ENCODE assay signal across 28 mouse cellular contexts in genomic region chr2:135724489-135724888, GRCm38 (mm10).
DNase-seq lines count a peak whose midpoint lies in the region; ATAC-seq and TF ChIP-seq lines count a peak whose summit lies in the region.
"Had no signal": no experiment of that assay in that cellular context is flagged by ENCODE, and none has a peak within 500 bp of the region (broad histone marks: within the 10 kb centered on the region; RNA-seq: fewer than 3 reads in every experiment).

No protein-coding gene starts in this region.

- ATAC-seq in liver, postnatal 0 days: no peak
- ATAC-seq in common myeloid progenitor, adult 5-6 weeks (replicated peaks; ENCODE audit: low read depth, poor library complexity, severe bottlenecking): peak; percentile 16; the same call in 1 of the 2 replicates
- ATAC-seq in megakaryocyte progenitor cell, adult 5-6 weeks (replicated peaks; ENCODE audit: poor library complexity): peak; percentile 37
- ATAC-seq in stomach, embryonic 16.5 days (ENCODE audit: insufficient read depth, low FRiP score): no peak
- ATAC-seq: forebrain, embryonic 16.5 days; Patski had no signal

- H3K4me1 ChIP-seq in liver, postnatal 0 days (ENCODE audit: insufficient read depth): no peaks in the 10 kb centered on the region
- no peaks in the 10 kb centered on the region for H3K4me1 ChIP-seq in stomach, embryonic 16.5 days (ENCODE audit: control insufficient read depth, insufficient read depth, low read length)
- H3K4me1 ChIP-seq: limb, embryonic 13.5 days had no signal

- H3K4me2 ChIP-seq in liver, postnatal 0 days (ENCODE audit: low read depth, low read length): no peak overlapping the region
- peak overlapping the region; percentile 27; the same call in 1 of the 2 replicates for H3K4me2 ChIP-seq in stomach, embryonic 16.5 days (ENCODE audit: low read depth, low read length)
- H3K4me2 ChIP-seq: hindbrain, embryonic 15.5 days; limb, embryonic 13.5 days; lung, embryonic 15.5 days; midbrain, embryonic 12.5 days had no signal

- no peak for TF ChIP-seq CTCF in liver, postnatal 0 days (IDR thresholded peaks at IDR 0.05; ENCODE audit: low read depth)

- H3K9ac ChIP-seq in liver, postnatal 0 days (replicated peaks): no peak overlapping the region
- peak overlapping the region; percentile 18; the same call in 1 of the 2 replicates for H3K9ac ChIP-seq in stomach, embryonic 16.5 days (ENCODE audit: low read length)
- H3K9ac ChIP-seq: hindbrain, embryonic 15.5 days; limb, embryonic 13.5 days; liver, embryonic 14.5 days; lung, embryonic 15.5 days; midbrain, embryonic 12.5 days had no signal

- H3K36me3 ChIP-seq in liver, postnatal 0 days (replicated peaks; ENCODE audit: insufficient read depth, low read length): no peaks in the 10 kb centered on the region
- no peaks in the 10 kb centered on the region for H3K36me3 ChIP-seq in stomach, embryonic 16.5 days (ENCODE audit: control insufficient read depth, insufficient read depth, low read length)
- H3K36me3 ChIP-seq: forebrain, embryonic 10.5 days; G1E; hindbrain, embryonic 15.5 days; limb, embryonic 13.5 days; lung, embryonic 15.5 days; midbrain, embryonic 12.5 days had no signal

- H3K9me3 ChIP-seq in liver, postnatal 0 days (ENCODE audit: low read length): no peaks in the 10 kb centered on the region
- H3K9me3 ChIP-seq in stomach, embryonic 16.5 days (replicated peaks; ENCODE audit: control insufficient read depth, low read length): no peaks in the 10 kb centered on the region
- H3K9me3 ChIP-seq: forebrain, embryonic 10.5 days; hindbrain, embryonic 15.5 days; limb, embryonic 13.5 days; lung, embryonic 15.5 days; midbrain, embryonic 12.5 days had no signal

- no peaks in the 10 kb centered on the region for H3K27me3 ChIP-seq in liver, postnatal 0 days (ENCODE audit: insufficient read depth, low read length)
- no peaks in the 10 kb centered on the region for H3K27me3 ChIP-seq in stomach, embryonic 16.5 days (ENCODE audit: control insufficient read depth, insufficient read depth, low read length)
- H3K27me3 ChIP-seq: CH12.LX; hindbrain, embryonic 15.5 days; limb, embryonic 13.5 days; lung, embryonic 15.5 days; midbrain, embryonic 12.5 days; Patski had no signal

- TF ChIP-seq EP300 in liver, postnatal 0 days (IDR thresholded peaks at IDR 0.05; ENCODE audit: low read depth): no peak

- H3K4me3 ChIP-seq in liver, postnatal 0 days (ENCODE audit: low read depth, low read length): no peak overlapping the region
- H3K4me3 ChIP-seq in stomach, embryonic 16.5 days (replicated peaks; ENCODE audit: low read length): peak overlapping the region; percentile 4; the same call in 1 of the 2 replicates
- H3K4me3 ChIP-seq: forebrain, embryonic 10.5 days; hindbrain, embryonic 15.5 days; layer of hippocampus, adult 2 months; limb, embryonic 13.5 days; lung, embryonic 15.5 days; midbrain, embryonic 12.5 days had no signal

- no peak for DNase-seq in liver, postnatal 0 days
- no peak for DNase-seq in liver
- no peak for DNase-seq in right cerebral cortex, postnatal 10 days (ENCODE audit: low spot score in 2 of 2)
- no peak for DNase-seq in cerebellum, adult 9-11 months
- DNase-seq: adrenal gland, postnatal 36 days; B cell, adult 2 months; cerebellum, adult 11-12 months; cerebellum, postnatal 25 days; gastrocnemius, postnatal 36 days; heart, postnatal 4 days; kidney, adult 9 months; kidney, postnatal 14 days; right cerebral cortex, adult 18-20 months; thymus, postnatal 14 days had no signal

- 75% methylated on average over 10 of the region's 10 CpGs for WGBS in liver, postnatal 0 days (ENCODE audit: insufficient replicate concordance)
- WGBS in stomach, embryonic 16.5 days: 79% methylated on average over 10 of the region's 10 CpGs

- H3K27ac ChIP-seq in liver, postnatal 0 days (ENCODE audit: low read depth): peak overlapping the region; percentile 48; the same call in 1 of the 2 replicates
- peak overlapping the region; percentile 61 for H3K27ac ChIP-seq in stomach, embryonic 16.5 days (ENCODE audit: low read length)
- H3K27ac ChIP-seq: forebrain, embryonic 10.5 days; hindbrain, embryonic 15.5 days; layer of hippocampus, adult 2 months; limb, embryonic 13.5 days; liver, embryonic 14.5 days; lung, embryonic 15.5 days; midbrain, embryonic 12.5 days had no signal

Comparison
In these comparisons a context has a peak if more than half of its experiments do, and no peak if none do; other contexts are left out.
1. ATAC-seq: peak in common myeloid progenitor, adult 5-6 weeks (single experiment) and megakaryocyte progenitor cell, adult 5-6 weeks (single experiment); none in liver, postnatal 0 days (single experiment) and stomach, embryonic 16.5 days (single experiment).